Mouse (Mus musculus): ENCODE data around the gene Usp25. TPM values are rescaled to one million over a fixed set of nuclear protein-coding genes. Genes with fewer than 3 reads are reported as not detected.

Usp25 gene
- polyA plus RNA-seq, 1 experiment, result 54.6 TPM

DNA sequence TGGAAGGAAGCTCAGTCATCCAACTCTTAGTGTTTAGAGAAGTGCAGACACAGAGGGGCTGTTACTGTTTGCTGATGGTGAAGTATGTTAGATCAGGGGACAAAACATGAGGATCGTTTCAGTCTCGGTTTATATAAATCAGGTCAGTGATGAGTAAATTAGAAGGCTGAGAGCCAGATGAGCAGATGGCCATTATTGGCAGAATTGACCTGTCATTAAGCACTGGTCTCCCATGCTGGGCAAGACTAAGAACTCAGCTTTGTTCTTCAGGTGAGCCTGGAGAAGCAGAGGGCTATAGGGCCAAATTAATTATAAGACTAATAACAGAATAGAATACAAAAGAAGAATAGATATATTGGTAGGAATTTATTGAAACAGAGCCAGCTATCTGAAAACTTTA lies 140.3 kb downstream of the Usp25 start:
- no peak for TF ChIP-seq GATA1 (IDR thresholded peaks at IDR 0.05; ENCODE audit: low read length)

DNA sequence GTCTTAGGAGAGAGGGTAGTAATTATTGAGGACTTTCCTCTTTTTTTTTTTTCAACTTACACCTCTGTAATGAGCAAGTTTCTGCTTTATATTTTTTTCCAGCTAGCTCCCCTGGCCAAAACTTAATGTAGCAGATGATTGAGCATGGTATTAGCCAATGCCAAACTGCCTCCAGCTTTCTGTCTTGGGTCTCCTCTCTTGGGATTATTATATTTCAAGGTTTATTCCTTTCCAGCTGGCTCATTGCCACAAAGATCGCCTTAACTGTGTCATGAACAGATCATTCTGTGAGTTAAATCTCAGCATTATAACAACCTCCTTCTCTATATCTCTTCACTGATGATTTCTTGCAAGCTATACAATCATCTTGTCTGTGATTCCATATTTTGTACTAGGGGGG lies 141.3 kb downstream of the Usp25 start:
- no peak for TF ChIP-seq GATA1 (IDR thresholded peaks at IDR 0.05; ENCODE audit: low read length)
